Mouse (Mus musculus) urinary bladder, adult 2 months (tissue): ENCODE data around the gene Foxn3. TPM values are rescaled to one million over a fixed set of nuclear protein-coding genes. Genes with fewer than 3 reads are reported as not detected.

Source experiments
- DNase-seq: peaks from one replicate; pipeline ENCODE4 v3.0.0; 2022; ENCODE audit warnings: low spot score
- polyA plus RNA-seq: library from polyadenylated mRNA; depleted of rRNA; stranded (reverse); fragments of >200 nt; gene quantifications from 2 replicates; pipeline ENCODE4 v1.2.3, GENCODE M21; 2012

Foxn3 gene
- polyA plus RNA-seq, 1 experiment: 23.4 TPM

GRCm38 (mm10) chr12:99256463-99256862 is 306.9 kb downstream of the Foxn3 start:
- no peak for DNase-seq

GRCm38 (mm10) chr12:99254436-99254835 is 308.9 kb downstream of the Foxn3 start:
- no peak for DNase-seq

- DNase-seq: no peak
Observed at GRCm38 (mm10) chr12:99253562-99253961, 309.8 kb downstream of the Foxn3 start.

- no peak for DNase-seq
Observed at GRCm38 (mm10) chr12:99248606-99249005, 314.8 kb downstream of the Foxn3 start.

- no peak for DNase-seq
Observed at GRCm38 (mm10) chr12:99247939-99248338, 315.4 kb downstream of the Foxn3 start.

- DNase-seq: no peak
Observed at GRCm38 (mm10) chr12:99246984-99247746, 316.2 kb downstream of the Foxn3 start.

GRCm38 (mm10) chr12:99244673-99245072 is 318.7 kb downstream of the Foxn3 start:
- DNase-seq: no peak

- no peak for DNase-seq
Observed at GRCm38 (mm10) chr12:99244264-99244663, 319.1 kb downstream of the Foxn3 start.

GRCm38 (mm10) chr12:99243316-99243715 is 320.1 kb downstream of the Foxn3 start:
- no peak for DNase-seq

GRCm38 (mm10) chr12:99240185-99240726 is 323.1 kb downstream of the Foxn3 start:
- no peak for DNase-seq

- no peak for DNase-seq
Observed at GRCm38 (mm10) chr12:99239735-99240134, 323.6 kb downstream of the Foxn3 start.

GRCm38 (mm10) chr12:99237497-99237896 is 325.9 kb downstream of the Foxn3 start:
- DNase-seq: no peak

GRCm38 (mm10) chr12:99234346-99234745 is 329.0 kb downstream of the Foxn3 start:
- DNase-seq: no peak

GRCm38 (mm10) chr12:99233386-99233785 is 330.0 kb downstream of the Foxn3 start:
- DNase-seq: no peak

- DNase-seq: no peak
Observed at GRCm38 (mm10) chr12:99232478-99232877, 330.9 kb downstream of the Foxn3 start.

- DNase-seq: no peak
Observed at GRCm38 (mm10) chr12:99231321-99231720, 332.1 kb downstream of the Foxn3 start.

- DNase-seq: no peak
Observed at GRCm38 (mm10) chr12:99230783-99231048, 332.7 kb downstream of the Foxn3 start.

GRCm38 (mm10) chr12:99229973-99230782 is 333.2 kb downstream of the Foxn3 start:
- DNase-seq: no peak

GRCm38 (mm10) chr12:99227313-99227952 is 335.9 kb downstream of the Foxn3 start:
- DNase-seq: no peak

GRCm38 (mm10) chr12:99224863-99225603 is 338.3 kb downstream of the Foxn3 start:
- DNase-seq: no peak

GRCm38 (mm10) chr12:99221087-99221846 is 342.1 kb downstream of the Foxn3 start:
- no peak for DNase-seq
